Mouse (Mus musculus) heart, embryonic 10.5 days (tissue): ENCODE measurements around the gene Fam155a. TPM values are rescaled to one million over a fixed set of nuclear protein-coding genes. Genes with fewer than 3 reads are reported as not detected.
A peak's percentile ranks its signal among the peaks of the same experiment; 100 is the strongest.

ENCODE experiments used
- DNase-seq: peaks from one replicate; pipeline ENCODE4 v3.0.0-alpha.2; 2017; ENCODE audit warnings: low spot score
- H3K27ac ChIP-seq: fragments of 300-500 bp; sonication (generic); 2 replicates; pipeline ENCODE4 v1.5.1; 2016; ENCODE audit warnings: mild to moderate bottlenecking
- H3K27me3 ChIP-seq: fragments of 300-500 bp; sonication (generic); 2 replicates; pipeline ENCODE4 v1.6.1; 2016; ENCODE audit warnings: mild to moderate bottlenecking; ENCODE audit not compliant: poor library complexity, insufficient read depth, severe bottlenecking
- H3K36me3 ChIP-seq: fragments of 300-500 bp; sonication (generic); 2 replicates; pipeline ENCODE4 v1.6.1; 2016; ENCODE audit warnings: mild to moderate bottlenecking, moderate library complexity
- H3K4me1 ChIP-seq: fragments of 300-500 bp; sonication (generic); 2 replicates; pipeline ENCODE4 v1.6.1; 2016; ENCODE audit warnings: mild to moderate bottlenecking
- H3K4me3 ChIP-seq: fragments of 300-500 bp; sonication (generic); 2 replicates; pipeline ENCODE4 v1.5.1; 2016; ENCODE audit warnings: mild to moderate bottlenecking, moderate library complexity
- H3K9me3 ChIP-seq: fragments of 300-500 bp; sonication (generic); 2 replicates; pipeline ENCODE4 v1.6.1; 2016; ENCODE audit warnings: mild to moderate bottlenecking, moderate library complexity
- WGBS: fragments of 180-500 bp; shearing (Covaris S2); methylation state at CpG from one replicate; pipeline ENCODE4 v1.1.7; 2016; 5-methylcytosine and 5-hydroxymethylcytosine counted together
- polyA plus RNA-seq: library from polyadenylated mRNA; unstranded; fragments of >200 nt; fragmentation: Nextera tagmentation; extraction: Ambion mirVana; gene quantifications from 2 replicates; pipeline ENCODE4 v1.2.1, GENCODE M21; 2016

The Fam155a gene
- polyA plus RNA-seq, 1 experiment from 2014 or later = 0.11 TPM

DNA sequence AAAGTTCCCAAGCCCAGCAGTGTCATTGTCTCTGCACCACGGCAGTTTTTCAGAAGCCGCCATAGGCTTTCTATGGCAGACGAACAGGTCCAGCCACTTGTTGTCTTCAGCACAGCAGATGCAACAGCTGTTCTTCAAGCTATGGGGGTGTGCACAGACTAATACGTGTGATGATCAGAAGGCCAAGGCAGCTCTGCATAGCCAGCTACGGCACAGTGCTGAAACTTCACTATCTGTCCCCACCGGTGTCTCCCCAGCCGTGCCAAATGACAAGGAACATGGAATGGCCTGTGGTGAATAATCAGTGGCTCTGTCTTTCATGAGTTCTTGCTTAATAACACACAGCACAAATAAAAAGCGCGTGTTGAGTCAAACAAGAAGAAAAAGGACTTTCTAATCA is 428.4 kb downstream of the Fam155a start:
- Histone ChIP-seq H3K27ac (no peak overlapping the region), H3K9me3 (no peaks in the 10 kb centered on the region), H3K36me3 (no peaks in the 10 kb centered on the region), H3K4me3 (no peak overlapping the region), H3K4me1 (no peaks in the 10 kb centered on the region), H3K27me3 (no peaks in the 10 kb centered on the region)
- WGBS = 88% methylated on average over 9 of the region's 9 CpGs
- DNase-seq = no peak

- Histone ChIP-seq H3K9me3 (no peaks in the 10 kb centered on the region), H3K27ac (no peak overlapping the region), H3K36me3 (no peaks in the 10 kb centered on the region), H3K4me1 (no peaks in the 10 kb centered on the region), H3K27me3 (no peaks in the 10 kb centered on the region), H3K4me3 (no peak overlapping the region)
- no peak for DNase-seq
- 88% methylated on average over 8 of the region's 8 CpGs for WGBS
These were observed 433.1 kb downstream of the Fam155a start for GRCm38 (mm10) chr8:9337905-9338304.

DNA sequence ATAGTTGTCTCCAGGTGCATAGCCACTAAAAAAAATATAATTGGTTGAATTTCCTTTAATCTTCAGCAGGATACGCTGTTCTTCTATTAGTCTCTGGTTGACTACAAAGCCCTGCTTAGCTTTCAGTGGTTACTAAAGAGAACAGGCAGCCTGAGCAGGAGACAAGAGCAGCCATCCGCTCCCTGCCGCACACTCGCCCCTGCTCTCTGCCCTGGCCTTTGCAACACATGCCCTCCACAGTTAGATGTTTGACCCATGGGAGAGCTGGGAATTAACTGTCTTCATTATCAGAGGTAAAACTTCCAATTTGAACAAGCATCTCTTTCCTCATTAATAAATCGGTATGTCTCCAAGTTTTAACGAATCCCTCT is 435.0 kb downstream of the Fam155a start:
- Histone ChIP-seq H3K27me3 (no peaks in the 10 kb centered on the region), H3K4me3 (no peak overlapping the region), H3K9me3 (no peaks in the 10 kb centered on the region), H3K4me1 (no peaks in the 10 kb centered on the region), H3K27ac (no peak overlapping the region), H3K36me3 (no peaks in the 10 kb centered on the region)
- 68% methylated on average over 6 of the region's 6 CpGs for WGBS
- DNase-seq = no peak

- Histone ChIP-seq H3K9me3 (no peaks in the 10 kb centered on the region), H3K36me3 (no peaks in the 10 kb centered on the region), H3K4me3 (no peak overlapping the region), H3K27ac (no peak overlapping the region), H3K27me3 (no peaks in the 10 kb centered on the region), H3K4me1 (no peaks in the 10 kb centered on the region)
- no peak for DNase-seq
- WGBS = 69% methylated on average over 10 of the region's 10 CpGs
These were observed 435.6 kb downstream of the Fam155a start for GRCm38 (mm10) chr8:9335285-9335932.

- 58% methylated on average over 2 of the region's 2 CpGs for WGBS
- H3K9me3 ChIP-seq = no peaks in the 10 kb centered on the region
- no peak overlapping the region for H3K4me3 ChIP-seq
- no peak overlapping the region for H3K27ac ChIP-seq
- no peaks in the 10 kb centered on the region for H3K36me3 ChIP-seq
- no peaks in the 10 kb centered on the region for H3K27me3 ChIP-seq
- no peaks in the 10 kb centered on the region for H3K4me1 ChIP-seq
- no peak for DNase-seq
These were observed 438.2 kb downstream of the Fam155a start for GRCm38 (mm10) chr8:9332766-9333165.

DNA sequence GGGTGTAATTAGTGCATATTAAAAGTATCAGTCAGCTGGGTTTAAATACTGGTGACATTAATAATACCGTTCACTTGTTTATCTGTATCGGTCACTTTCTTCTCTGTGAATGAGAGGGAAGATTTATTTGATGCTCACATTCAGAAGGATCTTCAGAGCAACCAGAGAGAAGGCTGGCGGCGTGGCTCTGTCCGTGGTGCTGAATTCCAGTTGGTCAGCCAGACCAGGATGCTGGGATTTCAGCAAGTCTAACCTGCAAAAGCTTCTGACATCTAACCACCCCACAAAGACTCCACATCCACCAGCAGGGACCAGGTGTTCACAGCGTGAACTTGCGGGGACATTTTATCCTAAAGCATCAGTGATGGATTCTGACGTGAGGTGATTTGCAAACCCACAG is 461.5 kb downstream of the Fam155a start:
- WGBS = 33% methylated on average over 8 of the region's 8 CpGs
- Histone ChIP-seq H3K4me3 (no peak overlapping the region), H3K9me3 (no peaks in the 10 kb centered on the region), H3K27ac (no peak overlapping the region), H3K27me3 (no peaks in the 10 kb centered on the region), H3K4me1 (no peaks in the 10 kb centered on the region), H3K36me3 (no peaks in the 10 kb centered on the region)
- DNase-seq = peak; percentile 78

GRCm38 (mm10) chr8:9303526-9304135 is 467.3 kb downstream of the Fam155a start:
- Histone ChIP-seq H3K27ac (no peak overlapping the region), H3K36me3 (no peaks in the 10 kb centered on the region), H3K9me3 (no peaks in the 10 kb centered on the region), H3K4me3 (no peak overlapping the region), H3K27me3 (no peaks in the 10 kb centered on the region), H3K4me1 (no peaks in the 10 kb centered on the region)
- DNase-seq = no peak
- 82% methylated on average over 6 of the region's 6 CpGs for WGBS

DNA sequence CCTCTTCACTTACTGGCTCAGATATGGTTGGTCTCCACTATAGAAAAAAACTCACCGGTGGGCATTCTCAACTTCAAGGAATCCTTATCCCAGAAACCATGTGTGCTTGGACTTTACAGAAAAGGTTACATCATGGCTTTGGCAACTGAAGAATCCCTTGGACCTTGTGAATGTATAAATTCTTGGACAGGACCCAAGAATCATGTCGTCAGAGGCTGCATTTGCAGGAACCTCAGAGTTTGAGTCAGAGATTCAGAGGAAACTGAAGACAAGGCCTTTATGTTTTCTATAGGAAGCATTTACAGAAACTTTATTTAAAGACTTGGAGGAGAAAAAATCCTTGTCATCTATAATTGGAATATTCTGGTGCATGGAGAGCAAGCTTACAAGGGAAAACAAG is 475.9 kb downstream of the Fam155a start:
- no peaks in the 10 kb centered on the region for H3K9me3 ChIP-seq
- no peaks in the 10 kb centered on the region for H3K4me1 ChIP-seq
- no peak for DNase-seq
- no peak overlapping the region for H3K4me3 ChIP-seq
- WGBS = 80% methylated on average over 2 of the region's 2 CpGs
- no peaks in the 10 kb centered on the region for H3K27me3 ChIP-seq
- H3K36me3 ChIP-seq = no peaks in the 10 kb centered on the region
- H3K27ac ChIP-seq = no peak overlapping the region

DNA sequence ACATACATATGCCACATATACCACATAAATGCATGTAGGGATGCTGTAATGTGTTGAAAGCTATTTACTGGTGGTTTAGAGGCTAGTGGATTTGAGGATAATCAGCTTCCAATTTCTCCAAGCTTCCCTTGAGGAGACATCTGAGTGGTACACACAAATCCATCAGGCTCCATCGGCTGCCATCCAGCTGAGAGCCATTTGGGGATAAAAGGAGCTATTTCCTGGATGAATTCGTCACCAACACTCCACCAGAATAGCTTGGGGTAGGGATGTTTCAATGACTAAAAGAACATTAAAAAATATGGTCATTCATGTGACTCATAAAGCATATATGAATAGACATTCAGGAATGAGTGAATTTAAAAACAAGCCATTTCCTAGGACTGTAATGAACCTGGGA is 478.4 kb downstream of the Fam155a start:
- WGBS = 69% methylated on average over 2 of the region's 2 CpGs
- Histone ChIP-seq H3K9me3 (no peaks in the 10 kb centered on the region), H3K27me3 (no peaks in the 10 kb centered on the region), H3K36me3 (no peaks in the 10 kb centered on the region), H3K4me1 (no peaks in the 10 kb centered on the region), H3K27ac (no peak overlapping the region), H3K4me3 (no peak overlapping the region)
- no peak for DNase-seq

GRCm38 (mm10) chr8:9288015-9288729 is 482.8 kb downstream of the Fam155a start:
- 57% methylated on average over 8 of the region's 8 CpGs for WGBS
- no peak for DNase-seq
- H3K36me3 ChIP-seq = no peaks in the 10 kb centered on the region
- H3K27me3 ChIP-seq = no peaks in the 10 kb centered on the region
- H3K4me1 ChIP-seq = peaks cover 8% of the 10 kb centered on the region
- no peak overlapping the region for H3K4me3 ChIP-seq
- no peak overlapping the region for H3K27ac ChIP-seq
- H3K9me3 ChIP-seq = no peaks in the 10 kb centered on the region

GRCm38 (mm10) chr8:9274117-9274516 is 496.8 kb downstream of the Fam155a start:
- Histone ChIP-seq H3K4me3 (no peak overlapping the region), H3K9me3 (no peaks in the 10 kb centered on the region), H3K36me3 (no peaks in the 10 kb centered on the region), H3K4me1 (no peaks in the 10 kb centered on the region), H3K27me3 (no peaks in the 10 kb centered on the region), H3K27ac (no peak overlapping the region)
- DNase-seq = no peak
- 77% methylated on average over 8 of the region's 8 CpGs for WGBS

- Histone ChIP-seq H3K4me1 (no peaks in the 10 kb centered on the region), H3K27ac (no peak overlapping the region), H3K9me3 (no peaks in the 10 kb centered on the region), H3K4me3 (no peak overlapping the region), H3K36me3 (no peaks in the 10 kb centered on the region), H3K27me3 (no peaks in the 10 kb centered on the region)
- no peak for DNase-seq
- WGBS = 75% methylated on average over 8 of the region's 8 CpGs
These were observed 506.6 kb downstream of the Fam155a start for GRCm38 (mm10) chr8:9264378-9264777.

- 50% methylated on average over 8 of the region's 8 CpGs for WGBS
- Histone ChIP-seq H3K4me1 (no peaks in the 10 kb centered on the region), H3K27ac (no peak overlapping the region), H3K36me3 (no peaks in the 10 kb centered on the region), H3K4me3 (no peak overlapping the region), H3K9me3 (no peaks in the 10 kb centered on the region), H3K27me3 (no peaks in the 10 kb centered on the region)
- DNase-seq = no peak
These were observed 509.4 kb downstream of the Fam155a start for GRCm38 (mm10) chr8:9261527-9261926.
